Mouse (Mus musculus): ENCODE results near the gene Ank3. TPM values are rescaled to one million over a fixed set of nuclear protein-coding genes. Genes with fewer than 3 reads are reported as not detected.

Gene Ank3
- total RNA-seq, 2 experiments from 2014 or later, result 84.5 to 114 TPM

- DNase-seq, result no peak
- intact Hi-C loops (cut with DNase I), result no loop called here
Observed at GRCm38 (mm10) chr10:69399814-69400385, 1.3 kb downstream of the Ank3 start.

- intact Hi-C loops (cut with DNase I), result no loop called here
- no peak for DNase-seq
Observed at GRCm38 (mm10) chr10:69405431-69405830, 6.9 kb downstream of the Ank3 start.

- no peak for DNase-seq
- intact Hi-C loops (cut with DNase I), result no loop called here
Observed at GRCm38 (mm10) chr10:69414888-69415287, 16.3 kb downstream of the Ank3 start.

GRCm38 (mm10) chr10:69418716-69419115 lies 20.1 kb downstream of the Ank3 start:
- intact Hi-C loops (cut with DNase I), result no loop called here
- no peak for DNase-seq

GRCm38 (mm10) chr10:69420306-69420705 lies 21.7 kb downstream of the Ank3 start:
- DNase-seq, result no peak
- intact Hi-C loops (cut with DNase I), result no loop called here

GRCm38 (mm10) chr10:69424051-69424450 lies 25.5 kb downstream of the Ank3 start:
- no peak for DNase-seq
- intact Hi-C loops (cut with DNase I), result no loop called here

GRCm38 (mm10) chr10:69430138-69430537 lies 31.6 kb downstream of the Ank3 start:
- no peak for DNase-seq
- intact Hi-C loops (cut with DNase I), result no loop called here

GRCm38 (mm10) chr10:69431101-69431500 lies 32.5 kb downstream of the Ank3 start:
- intact Hi-C loops (cut with DNase I), result no loop called here
- DNase-seq, result no peak

GRCm38 (mm10) chr10:69435213-69435612 lies 36.6 kb downstream of the Ank3 start:
- no peak for DNase-seq
- intact Hi-C loops (cut with DNase I), result no loop called here

GRCm38 (mm10) chr10:69439449-69439848 lies 40.9 kb downstream of the Ank3 start:
- DNase-seq, result no peak
- intact Hi-C loops (cut with DNase I), result no loop called here

GRCm38 (mm10) chr10:69444546-69444945 lies 46.0 kb downstream of the Ank3 start:
- intact Hi-C loops (cut with DNase I), result no loop called here

GRCm38 (mm10) chr10:69445951-69446350 lies 47.4 kb downstream of the Ank3 start:
- intact Hi-C loops (cut with DNase I), result no loop called here
- DNase-seq, result no peak

More at GRCm38 (mm10) chr10:69444546-69444945, 46.0 kb downstream of the Ank3 start:
- no peak for DNase-seq

- intact Hi-C loops (cut with DNase I), result no loop called here
- no peak for DNase-seq
Observed at GRCm38 (mm10) chr10:69446566-69446965, 48.0 kb downstream of the Ank3 start.

GRCm38 (mm10) chr10:69447308-69447707 lies 48.7 kb downstream of the Ank3 start:
- DNase-seq, result no peak
- intact Hi-C loops (cut with DNase I), result no loop called here

GRCm38 (mm10) chr10:69448174-69448573 lies 49.6 kb downstream of the Ank3 start:
- no peak for DNase-seq
- intact Hi-C loops (cut with DNase I), result no loop called here

GRCm38 (mm10) chr10:69451006-69451405 lies 52.4 kb downstream of the Ank3 start:
- no peak for DNase-seq
- intact Hi-C loops (cut with DNase I), result loop anchor here (1.0 to 10.0 kb wide), 4 partner anchors 81 to 524 kb away; no protein-coding TSS in a partner anchor

- peak in 1 of 2 experiments; percentile 42 for DNase-seq
- intact Hi-C loops (cut with DNase I), result loop anchor here (1.0 to 10.0 kb wide), 4 partner anchors 80 to 522 kb away; no protein-coding TSS in a partner anchor
Observed at GRCm38 (mm10) chr10:69452180-69452977, 53.8 kb downstream of the Ank3 start.

- DNase-seq, result no peak
- intact Hi-C loops (cut with DNase I), result loop anchor here (5.0 to 10.0 kb wide), 3 partner anchors 79 to 521 kb away; no protein-coding TSS in a partner anchor
Observed at GRCm38 (mm10) chr10:69453531-69453930, 55.0 kb downstream of the Ank3 start.

GRCm38 (mm10) chr10:69454480-69454879 lies 55.9 kb downstream of the Ank3 start:
- intact Hi-C loops (cut with DNase I), result loop anchor here (5.0 to 10.0 kb wide), 3 partner anchors 78 to 520 kb away; no protein-coding TSS in a partner anchor
- no peak for DNase-seq

- intact Hi-C loops (cut with DNase I), result no loop called here
Observed at GRCm38 (mm10) chr10:69464826-69465225, 66.3 kb downstream of the Ank3 start.

GRCm38 (mm10) chr10:69465558-69466200 lies 67.1 kb downstream of the Ank3 start:
- no peak for DNase-seq
- intact Hi-C loops (cut with DNase I), result no loop called here

More at GRCm38 (mm10) chr10:69464826-69465225, 66.3 kb downstream of the Ank3 start:
- DNase-seq, result no peak
